Mouse (Mus musculus) hindbrain, postnatal 0 days (tissue): ENCODE measurements around the gene Gm20716. TPM values are rescaled to one million over a fixed set of nuclear protein-coding genes. Genes with fewer than 3 reads are reported as not detected.

Experiments
- ATAC-seq: fragments of 200-750 bp; cut with Nextera tagmentation; 2 replicates; pipeline ENCODE4 v1.8.0; 2017; ENCODE audit warnings: mild to moderate bottlenecking, moderate TSS enrichment, moderate library complexity
- DNase-seq: peaks from one replicate; pipeline ENCODE4 v3.0.0-alpha.2; 2015; ENCODE audit warnings: low spot score
- H3K27ac ChIP-seq: fragments of 300-500 bp; sonication (generic); 2 replicates; pipeline ENCODE4 v1.5.1; 2014; ENCODE audit warnings: mild to moderate bottlenecking
- H3K27me3 ChIP-seq: fragments of 300-500 bp; sonication (generic); 2 replicates; pipeline ENCODE4 v1.6.1; 2014; ENCODE audit warnings: low read length, mixed read lengths; ENCODE audit not compliant: insufficient read depth
- H3K36me3 ChIP-seq: fragments of 300-500 bp; sonication (generic); 2 replicates; pipeline ENCODE4 v1.6.1; 2014; ENCODE audit warnings: low read length, mixed read lengths; ENCODE audit not compliant: insufficient read depth
- H3K4me1 ChIP-seq: fragments of 300-500 bp; sonication (generic); 2 replicates; pipeline ENCODE4 v1.6.1; 2014; ENCODE audit warnings: antibody characterized with exemption, low read length, mixed read lengths; ENCODE audit not compliant: insufficient read depth
- H3K4me2 ChIP-seq: fragments of 300-500 bp; sonication (generic); 2 replicates; pipeline ENCODE4 v1.6.1; 2014; ENCODE audit warnings: low read depth, mild to moderate bottlenecking, low read length, moderate library complexity, mixed read lengths
- H3K4me3 ChIP-seq: fragments of 300-500 bp; sonication (generic); 2 replicates; pipeline ENCODE4 v1.5.1; 2014; ENCODE audit warnings: low read length
- H3K9ac ChIP-seq: fragments of 300-500 bp; sonication (generic); replicated peaks from 2 replicates; pipeline ENCODE4 v1.6.1; 2014; ENCODE audit warnings: mild to moderate bottlenecking, low read length, moderate library complexity, mixed read lengths
- H3K9me3 ChIP-seq: fragments of 300-500 bp; sonication (generic); 2 replicates; pipeline ENCODE4 v1.6.1; 2016; ENCODE audit warnings: low read length, mixed read lengths
- CTCF ChIP-seq: IDR thresholded peaks from 2 replicates; pipeline ENCODE4 v1.5.1; 2016; ENCODE audit warnings: antibody characterized with exemption, control low read depth, low read depth
- WGBS: fragments of 180-500 bp; shearing (Covaris S2); extraction: QIAGEN DNeasy Blood & Tissue Kit; methylation state at CpG from one replicate; pipeline ENCODE4 v1.1.7; 2014; 5-methylcytosine and 5-hydroxymethylcytosine counted together
- polyA plus RNA-seq: library from polyadenylated mRNA; unstranded; fragments of >200 nt; fragmentation: Nextera tagmentation; extraction: Ambion mirVana; gene quantifications from 2 replicates; pipeline ENCODE4 v1.2.1, GENCODE M21; 2015
- total RNA-seq: library from RNA; depleted of rRNA; stranded (reverse); fragments of >200 nt; gene quantifications from 2 replicates; pipeline ENCODE4 v1.2.3, GENCODE M21; 2014

Gm20716 gene
- total and polyA plus RNA-seq, 2 experiments from 2014 or later = 11.7 to 14.3 TPM

GRCm38 (mm10) chr2:168245571-168245970 lies 15.4 kb upstream of the Gm20716 start:
- H3K27me3 ChIP-seq = no peaks in the 10 kb centered on the region
- H3K27ac ChIP-seq = no peak overlapping the region
- no peaks in the 10 kb centered on the region for H3K9me3 ChIP-seq
- no peak for DNase-seq
- H3K9ac ChIP-seq = no peak overlapping the region
- ATAC-seq = no peak
- H3K4me3 ChIP-seq = no peak overlapping the region
- TF ChIP-seq CTCF = no peak
- no peaks in the 10 kb centered on the region for H3K4me1 ChIP-seq
- H3K36me3 ChIP-seq = no peaks in the 10 kb centered on the region
- WGBS = 31% methylated on average over 8 of the region's 8 CpGs
- no peak overlapping the region for H3K4me2 ChIP-seq

GRCm38 (mm10) chr2:168243278-168243677 lies 13.1 kb upstream of the Gm20716 start:
- no peak overlapping the region for H3K4me3 ChIP-seq
- no peak overlapping the region for H3K4me2 ChIP-seq
- H3K4me1 ChIP-seq = no peaks in the 10 kb centered on the region
- no peaks in the 10 kb centered on the region for H3K36me3 ChIP-seq
- TF ChIP-seq CTCF = no peak
- 75% methylated on average over 4 of the region's 4 CpGs for WGBS
- DNase-seq (no peak), ATAC-seq (no peak)
- no peaks in the 10 kb centered on the region for H3K27me3 ChIP-seq
- no peak overlapping the region for H3K9ac ChIP-seq
- H3K9me3 ChIP-seq = peaks cover 4% of the 10 kb centered on the region; the same call in 1 of the 2 replicates
- H3K27ac ChIP-seq = no peak overlapping the region

DNA sequence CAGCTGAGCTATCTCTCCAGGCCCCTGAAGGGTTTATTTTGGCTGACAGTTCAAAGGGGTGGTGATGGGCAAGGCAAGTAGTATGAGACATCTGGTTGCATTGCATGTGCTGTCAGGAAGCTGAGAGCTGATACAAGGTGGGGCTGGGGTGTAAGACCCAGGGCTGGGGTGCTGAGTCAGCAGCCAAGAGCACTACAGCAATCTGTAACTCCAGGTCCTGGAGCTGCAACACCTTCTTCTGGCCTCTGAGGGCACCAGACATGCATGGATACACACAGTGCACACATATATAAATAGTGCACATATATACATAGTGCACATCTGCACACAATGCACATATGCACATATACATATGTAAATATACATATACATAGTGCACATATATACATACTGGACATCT lies 12.7 kb upstream of the Gm20716 start:
- Histone ChIP-seq H3K9ac (no peak overlapping the region), H3K4me1 (no peaks in the 10 kb centered on the region), H3K4me2 (no peak overlapping the region), H3K27me3 (no peaks in the 10 kb centered on the region), H3K36me3 (no peaks in the 10 kb centered on the region), H3K27ac (no peak overlapping the region), H3K9me3 (peaks cover 4% of the 10 kb centered on the region; the same call in 1 of the 2 replicates), H3K4me3 (no peak overlapping the region)
- DNase-seq = no peak
- no peak for TF ChIP-seq CTCF
- ATAC-seq = no peak

DNA sequence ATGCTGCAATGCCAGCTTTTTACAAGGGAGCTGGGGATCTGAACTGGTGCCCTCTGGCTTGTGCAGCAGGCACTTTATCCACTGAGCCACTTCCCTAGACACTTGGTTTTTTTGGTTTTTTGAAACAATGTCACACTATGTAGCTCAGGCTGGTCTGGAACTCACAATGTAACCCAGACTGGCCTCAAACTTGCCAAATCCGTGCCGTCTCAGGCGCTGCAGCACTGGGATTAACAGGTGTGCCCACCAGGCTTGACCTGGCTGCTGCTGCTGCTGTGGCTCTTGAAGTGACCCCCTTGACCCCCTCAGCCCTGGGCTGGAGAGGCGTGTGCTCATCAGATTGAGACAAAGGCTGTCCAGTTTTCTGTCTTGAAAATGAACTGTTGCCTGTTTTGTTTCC lies 8.2 kb upstream of the Gm20716 start:
- WGBS = 89% methylated on average over 4 of the region's 4 CpGs
- ATAC-seq (no peak), DNase-seq (no peak)
- H3K4me1 ChIP-seq = no peaks in the 10 kb centered on the region
- peaks cover 4% of the 10 kb centered on the region; the same call in 1 of the 2 replicates for H3K9me3 ChIP-seq
- no peak overlapping the region for H3K9ac ChIP-seq
- H3K27ac ChIP-seq = no peak overlapping the region
- H3K27me3 ChIP-seq = no peaks in the 10 kb centered on the region
- no peak for TF ChIP-seq CTCF
- H3K4me3 ChIP-seq = no peak overlapping the region
- no peaks in the 10 kb centered on the region for H3K36me3 ChIP-seq
- no peak overlapping the region for H3K4me2 ChIP-seq

GRCm38 (mm10) chr2:168233286-168233685 lies 3.1 kb upstream of the Gm20716 start:
- H3K4me3 ChIP-seq = no peak overlapping the region
- H3K27me3 ChIP-seq = no peaks in the 10 kb centered on the region
- no peak overlapping the region for H3K9ac ChIP-seq
- no peak for ATAC-seq
- H3K36me3 ChIP-seq = peaks cover 5% of the 10 kb centered on the region; the same call in 1 of the 2 replicates
- 93% methylated on average over 5 of the region's 5 CpGs for WGBS
- no peak overlapping the region for H3K27ac ChIP-seq
- DNase-seq = no peak
- no peak for TF ChIP-seq CTCF
- H3K4me1 ChIP-seq = peaks cover 19% of the 10 kb centered on the region
- H3K9me3 ChIP-seq = no peaks in the 10 kb centered on the region
- no peak overlapping the region for H3K4me2 ChIP-seq

DNA sequence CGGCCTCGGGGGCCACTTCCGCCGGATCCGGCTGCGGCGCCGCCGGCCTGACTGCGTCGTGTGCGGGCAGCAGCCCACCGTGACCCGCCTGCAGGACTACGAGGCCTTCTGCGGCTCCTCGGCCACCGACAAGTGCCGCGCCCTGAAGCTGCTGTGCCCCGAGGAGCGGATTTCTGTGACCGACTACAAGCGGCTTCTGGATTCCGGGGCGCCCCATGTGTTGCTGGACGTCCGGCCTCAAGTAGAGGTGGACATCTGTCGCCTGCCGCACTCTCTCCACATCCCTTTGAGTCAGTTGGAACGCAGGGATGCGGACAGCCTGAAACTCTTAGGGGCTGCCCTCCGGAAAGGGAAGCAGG lies 1.3 kb upstream of the Gm20716 start:
- peaks cover 23% of the 10 kb centered on the region for H3K4me1 ChIP-seq
- no peaks in the 10 kb centered on the region for H3K27me3 ChIP-seq
- peaks cover 5% of the 10 kb centered on the region; the same call in 1 of the 2 replicates for H3K36me3 ChIP-seq
- peak overlapping the region; percentile 98; the same call in 1 of the 2 replicates for H3K9ac ChIP-seq
- no peak for DNase-seq
- WGBS = 61% methylated on average over 33 of the region's 33 CpGs
- H3K9me3 ChIP-seq = no peaks in the 10 kb centered on the region
- H3K4me3 ChIP-seq = peak overlapping the region; percentile 100
- H3K4me2 ChIP-seq = peak overlapping the region; percentile 95
- no peak for TF ChIP-seq CTCF
- peak overlapping the region; percentile 98; the same call in 1 of the 2 replicates for H3K27ac ChIP-seq
- ATAC-seq = no peak

- DNase-seq (peak; percentile 54), ATAC-seq (peak; percentile 70)
- H3K9me3 ChIP-seq = no peaks in the 10 kb centered on the region
- H3K4me3 ChIP-seq = peak overlapping the region; percentile 100
- peaks cover 7% of the 10 kb centered on the region; the same call in 1 of the 2 replicates for H3K36me3 ChIP-seq
- no peak for TF ChIP-seq CTCF
- H3K4me1 ChIP-seq = peaks cover 23% of the 10 kb centered on the region
- H3K27ac ChIP-seq = peak overlapping the region; percentile 98
- WGBS = 3% methylated on average over 95 of the region's 105 CpGs
- peak overlapping the region; percentile 98 for H3K9ac ChIP-seq
- H3K27me3 ChIP-seq = no peaks in the 10 kb centered on the region
- H3K4me2 ChIP-seq = peak overlapping the region; percentile 95
Measured at GRCm38 (mm10) chr2:168230773-168231470, 758 bp upstream of the Gm20716 start.
